Mouse (Mus musculus) liver, embryonic 16.5 days (tissue): ENCODE measurements around the gene Cfap97. TPM values are rescaled to one million over a fixed set of nuclear protein-coding genes. Genes with fewer than 3 reads are reported as not detected.

Source experiments
- ATAC-seq: fragments of 200-750 bp; cut with Nextera tagmentation; 2 replicates; pipeline ENCODE4 v1.8.0; 2017; ENCODE audit warnings: low read depth, mild to moderate bottlenecking, moderate number of reproducible peaks, moderate library complexity
- H3K27ac ChIP-seq: fragments of 300-500 bp; sonication (generic); 2 replicates; pipeline ENCODE4 v1.5.1; 2014; ENCODE audit warnings: mild to moderate bottlenecking, low read length
- H3K27me3 ChIP-seq: fragments of 300-500 bp; sonication (generic); 2 replicates; pipeline ENCODE4 v1.6.1; 2014; ENCODE audit warnings: low read depth, low read length, mixed read lengths; ENCODE audit not compliant: control insufficient read depth, insufficient read depth
- H3K36me3 ChIP-seq: fragments of 300-500 bp; sonication (generic); 2 replicates; pipeline ENCODE4 v1.6.1; 2014; ENCODE audit warnings: mild to moderate bottlenecking; ENCODE audit not compliant: control insufficient read depth, insufficient read depth
- H3K4me1 ChIP-seq: fragments of 300-500 bp; sonication (generic); 2 replicates; pipeline ENCODE4 v1.6.1; 2014; ENCODE audit warnings: low read depth, low read length, mixed read lengths; ENCODE audit not compliant: control insufficient read depth
- H3K4me2 ChIP-seq: fragments of 300-500 bp; sonication (generic); 2 replicates; pipeline ENCODE4 v1.6.1; 2014; ENCODE audit warnings: low read depth, low read length, mixed read lengths
- H3K4me3 ChIP-seq: fragments of 300-500 bp; sonication (generic); 2 replicates; pipeline ENCODE4 v1.5.1; 2014; ENCODE audit warnings: low read depth, mild to moderate bottlenecking, low read length
- H3K9ac ChIP-seq: fragments of 300-500 bp; sonication (generic); 2 replicates; pipeline ENCODE4 v1.6.1; 2014; ENCODE audit warnings: low read depth, low read length
- H3K9me3 ChIP-seq: fragments of 300-500 bp; sonication (generic); replicated peaks from 2 replicates; pipeline ENCODE4 v1.6.1; 2016; ENCODE audit warnings: low read length; ENCODE audit not compliant: control insufficient read depth
- WGBS: fragments of 180-500 bp; shearing (Covaris S2); extraction: QIAGEN DNeasy Blood & Tissue Kit; methylation state at CpG from one replicate; pipeline ENCODE4 v1.1.7; 2014; ENCODE audit not compliant: insufficient replicate concordance; 5-methylcytosine and 5-hydroxymethylcytosine counted together
- polyA plus RNA-seq: library from polyadenylated mRNA; unstranded; fragments of >200 nt; fragmentation: Nextera tagmentation; extraction: Ambion mirVana; gene quantifications from 2 replicates; pipeline ENCODE4 v1.2.1, GENCODE M21; 2015

The Cfap97 gene
- polyA plus RNA-seq, 1 experiment from 2014 or later: 6.9 TPM

GRCm38 (mm10) chr8:46149782-46150181 is 1.8 kb upstream of the Cfap97 start:
- no peak overlapping the region for H3K27ac ChIP-seq
- H3K36me3 ChIP-seq: no peaks in the 10 kb centered on the region
- H3K4me1 ChIP-seq: peaks cover 16% of the 10 kb centered on the region
- H3K4me3 ChIP-seq: no peak overlapping the region
- no peak overlapping the region for H3K9ac ChIP-seq
- peaks cover 14% of the 10 kb centered on the region for H3K27me3 ChIP-seq
- H3K9me3 ChIP-seq: no peaks in the 10 kb centered on the region
- H3K4me2 ChIP-seq: no peak overlapping the region
- WGBS: 76% methylated on average over 9 of the region's 9 CpGs
- no peak for ATAC-seq

- peak within 1 kb of the TSS; percentile 76 for H3K9ac ChIP-seq
- peak within 1 kb of the TSS; percentile 79 for H3K4me3 ChIP-seq
- no peaks in the 10 kb centered on the region for H3K36me3 ChIP-seq
- H3K9me3 ChIP-seq: no peaks in the 10 kb centered on the region
- H3K4me2 ChIP-seq: peak within 1 kb of the TSS; percentile 98
- peak within 1 kb of the TSS; percentile 33; the same call in 1 of the 2 replicates for H3K27ac ChIP-seq
- ATAC-seq: peak; percentile 90
- WGBS: 2% methylated on average over 79 of the region's 103 CpGs
- peaks cover 16% of the 10 kb centered on the region for H3K4me1 ChIP-seq
- peaks cover 14% of the 10 kb centered on the region for H3K27me3 ChIP-seq
Observed at GRCm38 (mm10) chr8:46152064-46153031, 777 bp downstream of the Cfap97 start, which contains the start of gene Snx25. Snx25 (minus strand) TSS chr8:46152159.

GRCm38 (mm10) chr8:46153042-46153441 is 1.5 kb downstream of the Cfap97 start:
- Histone ChIP-seq H3K9ac (peak overlapping the region; percentile 76; the same call in 1 of the 2 replicates), H3K9me3 (no peaks in the 10 kb centered on the region), H3K27me3 (peaks cover 14% of the 10 kb centered on the region), H3K36me3 (no peaks in the 10 kb centered on the region), H3K4me2 (peak overlapping the region; percentile 98), H3K4me1 (peaks cover 16% of the 10 kb centered on the region), H3K27ac (no peak overlapping the region), H3K4me3 (peak overlapping the region; percentile 79)
- no peak for ATAC-seq
- 32% methylated on average over 2 of the region's 2 CpGs for WGBS

GRCm38 (mm10) chr8:46162953-46163869 is 11.6 kb downstream of the Cfap97 start:
- under 1% methylated on average over 74 of the region's 77 CpGs for WGBS
- Histone ChIP-seq H3K4me1 (peaks cover 17% of the 10 kb centered on the region), H3K27me3 (no peaks in the 10 kb centered on the region), H3K36me3 (no peaks in the 10 kb centered on the region), H3K9ac (peak overlapping the region; percentile 97), H3K4me3 (peak overlapping the region; percentile 92), H3K9me3 (no peaks in the 10 kb centered on the region), H3K27ac (peak overlapping the region; percentile 88), H3K4me2 (peak overlapping the region; percentile 72)
- ATAC-seq: peak; percentile 99

GRCm38 (mm10) chr8:46163870-46164190 is 12.3 kb downstream of the Cfap97 start:
- peaks cover 17% of the 10 kb centered on the region for H3K4me1 ChIP-seq

GRCm38 (mm10) chr8:46173651-46174050 is 22.1 kb downstream of the Cfap97 start:
- H3K4me1 ChIP-seq: no peaks in the 10 kb centered on the region
- ATAC-seq: no peak
- H3K36me3 ChIP-seq: peaks cover 6% of the 10 kb centered on the region; the same call in 1 of the 2 replicates
- no peaks in the 10 kb centered on the region for H3K9me3 ChIP-seq
- H3K4me3 ChIP-seq: no peak overlapping the region
- H3K4me2 ChIP-seq: no peak overlapping the region
- no peaks in the 10 kb centered on the region for H3K27me3 ChIP-seq
- WGBS: 25% methylated on average over 2 of the region's 2 CpGs
- no peak overlapping the region for H3K9ac ChIP-seq
- no peak overlapping the region for H3K27ac ChIP-seq

More at GRCm38 (mm10) chr8:46163870-46164190, 12.3 kb downstream of the Cfap97 start:
- Histone ChIP-seq H3K4me2 (peak overlapping the region; percentile 72), H3K9ac (peak overlapping the region; percentile 97), H3K27me3 (no peaks in the 10 kb centered on the region), H3K27ac (peak overlapping the region; percentile 88), H3K4me3 (peak overlapping the region; percentile 92), H3K36me3 (no peaks in the 10 kb centered on the region), H3K9me3 (no peaks in the 10 kb centered on the region)
- WGBS: under 1% methylated on average over 24 of the region's 25 CpGs
- ATAC-seq: 0 out of 2 replicates have a peak, but pooled peaks have one; percentile 1

GRCm38 (mm10) chr8:46180136-46180535 is 28.6 kb downstream of the Cfap97 start:
- no peaks in the 10 kb centered on the region for H3K9me3 ChIP-seq
- no peak overlapping the region for H3K4me3 ChIP-seq
- H3K27ac ChIP-seq: no peak overlapping the region
- H3K4me1 ChIP-seq: no peaks in the 10 kb centered on the region
- H3K27me3 ChIP-seq: no peaks in the 10 kb centered on the region
- H3K36me3 ChIP-seq: peaks cover 4% of the 10 kb centered on the region; the same call in 1 of the 2 replicates
- ATAC-seq: no peak
- H3K9ac ChIP-seq: no peak overlapping the region
- H3K4me2 ChIP-seq: no peak overlapping the region
- 83% methylated on average over 7 of the region's 7 CpGs for WGBS

GRCm38 (mm10) chr8:46185361-46185760 is 33.8 kb downstream of the Cfap97 start:
- Histone ChIP-seq H3K36me3 (peaks cover 4% of the 10 kb centered on the region; the same call in 1 of the 2 replicates), H3K9ac (no peak overlapping the region), H3K27ac (no peak overlapping the region), H3K4me1 (no peaks in the 10 kb centered on the region), H3K4me3 (no peak overlapping the region), H3K4me2 (no peak overlapping the region), H3K27me3 (no peaks in the 10 kb centered on the region), H3K9me3 (no peaks in the 10 kb centered on the region)
- WGBS: 21% methylated on average over 2 of the region's 2 CpGs
- ATAC-seq: no peak
